Mouse (Mus musculus): Measurements from ENCODE around the gene Mta3. TPM values are rescaled to one million over a fixed set of nuclear protein-coding genes. Genes with fewer than 3 reads are reported as not detected.

Gene Mta3
- polyA plus RNA-seq, 1 experiment, result 25.7 TPM

DNA sequence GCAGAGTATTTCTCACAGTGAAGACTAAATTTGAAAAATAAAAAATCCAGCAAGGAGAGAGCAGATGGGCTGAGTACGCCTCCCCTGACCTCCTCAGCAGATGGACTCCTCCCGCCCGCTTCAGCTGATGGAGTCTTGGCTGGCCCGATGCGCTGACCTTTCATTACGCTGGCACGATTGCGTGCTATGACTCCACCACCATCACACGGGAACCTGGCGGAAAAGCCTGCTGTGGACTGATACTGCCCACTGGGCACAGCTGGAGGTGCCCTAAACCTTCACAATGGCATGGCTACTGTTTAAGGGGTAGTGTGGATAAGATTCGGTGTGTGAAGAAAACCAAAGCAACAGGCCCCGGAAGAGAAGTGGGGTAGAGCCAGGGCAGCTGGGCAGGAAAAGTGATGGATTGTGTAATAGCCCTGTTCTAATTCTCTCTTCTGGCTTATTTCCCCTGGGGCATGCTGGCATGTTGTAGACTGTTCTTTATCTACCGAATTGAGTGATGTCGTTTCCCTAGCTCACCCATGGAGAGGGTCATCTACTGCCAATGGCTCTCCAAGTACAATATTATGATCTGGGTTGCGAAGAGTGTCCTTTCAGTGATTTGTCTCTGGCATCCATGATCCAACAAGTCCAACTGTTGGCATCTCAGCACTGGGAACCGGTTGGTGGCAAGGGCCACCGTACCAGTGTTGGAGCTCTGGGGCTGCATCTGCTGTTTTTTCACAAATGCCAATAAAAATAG lies 106.4 kb downstream of the Mta3 start:
- no peak overlapping the region for H3ac ChIP-seq (ENCODE audit: control insufficient read depth, insufficient read length, low read depth)
- H3K4me3 ChIP-seq (ENCODE audit: insufficient read depth, poor library complexity, severe bottlenecking), result no peak overlapping the region
- no peaks in the 10 kb centered on the region for H3K79me3 ChIP-seq (ENCODE audit: low read depth)
- H3K27me3 ChIP-seq (ENCODE audit: control insufficient read depth, insufficient read depth, insufficient read length), result no peaks in the 10 kb centered on the region
- H3K79me2 ChIP-seq (ENCODE audit: control insufficient read depth, insufficient read depth), result no peaks in the 10 kb centered on the region
- H3K36me3 ChIP-seq (ENCODE audit: control insufficient read depth, insufficient read depth), result no peaks in the 10 kb centered on the region
- TF ChIP-seq CEBPB (IDR thresholded peaks at IDR 0.05; ENCODE audit: low read depth) (no peak), USF1 (IDR thresholded peaks at IDR 0.05; ENCODE audit: low read depth) (no peak), MAX (IDR thresholded peaks at IDR 0.05) (no peak), MYOG (IDR thresholded peaks at IDR 0.05; ENCODE audit: control insufficient read depth, extremely low read depth, insufficient read length) (no peak), MYOD1 (IDR thresholded peaks at IDR 0.05; ENCODE audit: control insufficient read depth, insufficient read length, low read depth) (no peak), FOSL1 (IDR thresholded peaks at IDR 0.05; ENCODE audit: insufficient read depth, low read length, poor library complexity, severe bottlenecking) (no peak), CTCF (IDR thresholded peaks at IDR 0.05; ENCODE audit: control insufficient read depth, insufficient read depth, insufficient read length) (no peak)

DNA sequence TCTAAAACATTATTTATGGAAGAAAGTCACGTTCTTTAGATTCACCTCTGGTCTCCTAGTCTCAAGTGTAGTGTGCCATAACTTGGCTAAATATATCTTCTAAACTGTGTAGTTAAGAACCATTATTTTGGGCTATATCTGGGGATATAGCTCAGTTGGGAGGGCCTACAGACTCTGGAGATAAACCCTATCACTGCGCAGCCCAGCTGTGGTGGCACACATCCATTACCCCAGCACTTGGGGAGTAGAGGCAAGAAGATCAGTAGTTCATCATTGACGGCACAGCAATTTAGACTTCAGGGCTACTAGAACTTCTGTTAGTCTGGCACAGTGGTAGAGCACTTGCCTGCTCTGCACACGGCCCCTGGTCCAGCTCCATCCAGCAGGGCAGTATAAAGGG lies 107.1 kb downstream of the Mta3 start:
- Histone ChIP-seq H3ac (ENCODE audit: control insufficient read depth, insufficient read length, low read depth) (no peak overlapping the region), H3K36me3 (ENCODE audit: control insufficient read depth, insufficient read depth) (no peaks in the 10 kb centered on the region), H3K79me3 (ENCODE audit: low read depth) (no peaks in the 10 kb centered on the region), H3K79me2 (ENCODE audit: control insufficient read depth, insufficient read depth) (no peaks in the 10 kb centered on the region), H3K4me3 (ENCODE audit: insufficient read depth, poor library complexity, severe bottlenecking) (no peak overlapping the region), H3K27me3 (ENCODE audit: control insufficient read depth, insufficient read depth, insufficient read length) (no peaks in the 10 kb centered on the region)
- TF ChIP-seq MYOD1 (IDR thresholded peaks at IDR 0.05; ENCODE audit: control insufficient read depth, insufficient read length, low read depth), result no peak
- no peak for TF ChIP-seq FOSL1 (IDR thresholded peaks at IDR 0.05; ENCODE audit: insufficient read depth, low read length, poor library complexity, severe bottlenecking)
- no peak for TF ChIP-seq CTCF (IDR thresholded peaks at IDR 0.05; ENCODE audit: control insufficient read depth, insufficient read depth, insufficient read length)
- TF ChIP-seq MYOG (IDR thresholded peaks at IDR 0.05; ENCODE audit: control insufficient read depth, extremely low read depth, insufficient read length), result no peak
- TF ChIP-seq MAX (IDR thresholded peaks at IDR 0.05), result no peak
- no peak for TF ChIP-seq USF1 (IDR thresholded peaks at IDR 0.05; ENCODE audit: low read depth)
- no peak for TF ChIP-seq CEBPB (IDR thresholded peaks at IDR 0.05; ENCODE audit: low read depth)

DNA sequence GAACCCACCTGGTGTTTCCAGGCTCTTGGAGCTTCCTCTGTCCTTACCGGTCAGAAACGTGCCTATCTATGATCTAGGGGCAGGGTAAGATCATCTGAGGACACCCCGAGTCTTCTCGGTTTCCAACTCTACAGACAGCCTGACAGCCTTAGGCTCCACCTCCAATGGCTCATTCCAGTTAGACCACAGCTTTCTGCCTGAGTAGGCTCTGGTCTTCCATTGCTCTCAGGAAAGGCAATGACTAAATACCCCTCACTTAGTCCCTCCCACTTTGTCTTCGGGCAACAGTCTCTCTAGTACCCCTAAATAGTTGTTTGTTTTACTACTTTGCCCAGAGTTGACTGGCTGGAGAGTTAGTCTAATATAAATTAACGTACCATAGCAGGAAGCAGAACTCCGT lies 111.0 kb downstream of the Mta3 start:
- H3K79me2 ChIP-seq (ENCODE audit: control insufficient read depth, insufficient read depth), result no peaks in the 10 kb centered on the region
- no peak overlapping the region for H3ac ChIP-seq (ENCODE audit: control insufficient read depth, insufficient read length, low read depth)
- H3K79me3 ChIP-seq (ENCODE audit: low read depth), result no peaks in the 10 kb centered on the region
- no peaks in the 10 kb centered on the region for H3K36me3 ChIP-seq (ENCODE audit: control insufficient read depth, insufficient read depth)
- no peak overlapping the region for H3K4me3 ChIP-seq (ENCODE audit: insufficient read depth, poor library complexity, severe bottlenecking)
- no peaks in the 10 kb centered on the region for H3K27me3 ChIP-seq (ENCODE audit: control insufficient read depth, insufficient read depth, insufficient read length)
- TF ChIP-seq MYOD1 (IDR thresholded peaks at IDR 0.05; ENCODE audit: control insufficient read depth, insufficient read length, low read depth) (no peak), CEBPB (IDR thresholded peaks at IDR 0.05; ENCODE audit: low read depth) (no peak), MYOG (IDR thresholded peaks at IDR 0.05; ENCODE audit: control insufficient read depth, extremely low read depth, insufficient read length) (no peak), FOSL1 (IDR thresholded peaks at IDR 0.05; ENCODE audit: insufficient read depth, low read length, poor library complexity, severe bottlenecking) (no peak), USF1 (IDR thresholded peaks at IDR 0.05; ENCODE audit: low read depth) (no peak), MAX (IDR thresholded peaks at IDR 0.05) (no peak), CTCF (IDR thresholded peaks at IDR 0.05; ENCODE audit: control insufficient read depth, insufficient read depth, insufficient read length) (no peak)

DNA sequence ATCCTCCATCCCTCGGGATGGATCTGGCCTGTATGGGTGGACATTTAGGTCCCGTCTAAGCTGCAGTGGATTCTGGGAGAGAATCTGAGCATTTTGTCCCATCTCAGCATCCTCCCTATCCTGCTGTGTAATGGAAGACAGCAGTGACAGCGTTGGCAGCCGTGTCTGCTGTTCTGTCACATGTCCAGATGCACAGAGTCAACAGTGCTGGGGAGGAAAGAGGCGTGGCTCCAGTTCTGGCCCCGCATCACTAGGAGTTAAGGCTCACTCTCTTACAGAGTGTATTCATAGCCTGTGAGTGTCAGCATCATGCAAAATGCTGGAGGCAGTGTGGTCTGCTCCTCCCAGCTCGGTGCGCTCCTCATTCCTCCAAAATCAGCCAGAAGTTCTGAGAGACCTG lies 113.5 kb downstream of the Mta3 start:
- H3K36me3 ChIP-seq (ENCODE audit: control insufficient read depth, insufficient read depth), result no peaks in the 10 kb centered on the region
- no peaks in the 10 kb centered on the region for H3K79me2 ChIP-seq (ENCODE audit: control insufficient read depth, insufficient read depth)
- no peak overlapping the region for H3K4me3 ChIP-seq (ENCODE audit: insufficient read depth, poor library complexity, severe bottlenecking)
- TF ChIP-seq CEBPB (IDR thresholded peaks at IDR 0.05; ENCODE audit: low read depth) (no peak), MAX (IDR thresholded peaks at IDR 0.05) (no peak), MYOD1 (IDR thresholded peaks at IDR 0.05; ENCODE audit: control insufficient read depth, insufficient read length, low read depth) (no peak), USF1 (IDR thresholded peaks at IDR 0.05; ENCODE audit: low read depth) (no peak), FOSL1 (IDR thresholded peaks at IDR 0.05; ENCODE audit: insufficient read depth, low read length, poor library complexity, severe bottlenecking) (no peak), MYOG (IDR thresholded peaks at IDR 0.05; ENCODE audit: control insufficient read depth, extremely low read depth, insufficient read length) (no peak), CTCF (IDR thresholded peaks at IDR 0.05; ENCODE audit: control insufficient read depth, insufficient read depth, insufficient read length) (no peak)
- no peaks in the 10 kb centered on the region for H3K27me3 ChIP-seq (ENCODE audit: control insufficient read depth, insufficient read depth, insufficient read length)
- H3ac ChIP-seq (ENCODE audit: control insufficient read depth, insufficient read length, low read depth), result no peak overlapping the region
- no peaks in the 10 kb centered on the region for H3K79me3 ChIP-seq (ENCODE audit: low read depth)

DNA sequence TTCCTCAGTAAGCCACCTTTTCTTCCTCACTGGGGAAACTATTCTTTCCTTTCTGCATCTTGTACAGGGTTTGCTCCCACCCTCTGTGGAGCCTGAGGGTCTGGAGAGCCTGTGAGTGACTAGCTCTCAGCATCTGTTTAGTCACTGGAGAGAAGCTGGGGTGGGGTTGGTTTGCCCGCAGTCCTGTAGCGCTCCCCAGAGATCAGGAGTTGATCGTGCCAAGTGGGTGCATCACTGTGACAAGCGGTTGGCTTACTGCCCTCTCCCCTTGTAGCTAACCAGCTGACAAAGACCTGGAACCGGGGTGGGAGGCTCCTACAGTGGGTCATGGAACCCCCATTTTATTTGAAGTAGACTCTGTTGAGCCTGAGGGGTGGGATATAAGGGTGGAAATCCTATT lies 114.7 kb downstream of the Mta3 start:
- no peak for TF ChIP-seq MYOG (IDR thresholded peaks at IDR 0.05; ENCODE audit: control insufficient read depth, extremely low read depth, insufficient read length)
- no peak for TF ChIP-seq MYOD1 (IDR thresholded peaks at IDR 0.05; ENCODE audit: control insufficient read depth, insufficient read length, low read depth)
- TF ChIP-seq CTCF (IDR thresholded peaks at IDR 0.05; ENCODE audit: control insufficient read depth, insufficient read depth, insufficient read length), result no peak
- TF ChIP-seq USF1 (IDR thresholded peaks at IDR 0.05; ENCODE audit: low read depth), result no peak
- Histone ChIP-seq H3K4me3 (ENCODE audit: insufficient read depth, poor library complexity, severe bottlenecking) (no peak overlapping the region), H3K79me2 (ENCODE audit: control insufficient read depth, insufficient read depth) (no peaks in the 10 kb centered on the region), H3K27me3 (ENCODE audit: control insufficient read depth, insufficient read depth, insufficient read length) (no peaks in the 10 kb centered on the region), H3ac (ENCODE audit: control insufficient read depth, insufficient read length, low read depth) (no peak overlapping the region), H3K79me3 (ENCODE audit: low read depth) (no peaks in the 10 kb centered on the region), H3K36me3 (ENCODE audit: control insufficient read depth, insufficient read depth) (no peaks in the 10 kb centered on the region)

All from C2C12 (cell line).